Mouse (Mus musculus) CD4-positive, CD25-positive, alpha-beta regulatory T cell (primary cell): Measurements from ENCODE around the gene Bpifb6. TPM values are rescaled to one million over a fixed set of nuclear protein-coding genes. Genes with fewer than 3 reads are reported as not detected.

Experiments used
- polyA plus RNA-seq: library from polyadenylated mRNA; unstranded; fragments of 100-300 nt; shearing (Covaris generic); gene quantifications from one replicate; pipeline ENCODE4 v1.2.1, GENCODE M21; 2017

Bpifb6 gene
- not detected for polyA plus RNA-seq

GRCm38 (mm10) chr2:153900088-153900487 is at the start of gene Bpifb6:
Bpifb6 (plus strand) TSS chr2:153900388.

GRCm38 (mm10) chr2:153870984-153871383 is 29.2 kb upstream of the Bpifb6 start, which contains the start of gene Sun5:
Sun5 (minus strand) TSS chr2:153871084.

GRCm38 (mm10) chr2:153874745-153875144 is 25.4 kb upstream of the Bpifb6 start, which contains the start of gene Bpifb2:
Bpifb2 (plus strand) TSS chr2:153875045.

GRCm38 (mm10) chr2:153917930-153918329 is 17.7 kb downstream of the Bpifb6 start, which contains the start of gene Bpifb3:
Bpifb3 (plus strand) TSS chr2:153918230.

DNA sequence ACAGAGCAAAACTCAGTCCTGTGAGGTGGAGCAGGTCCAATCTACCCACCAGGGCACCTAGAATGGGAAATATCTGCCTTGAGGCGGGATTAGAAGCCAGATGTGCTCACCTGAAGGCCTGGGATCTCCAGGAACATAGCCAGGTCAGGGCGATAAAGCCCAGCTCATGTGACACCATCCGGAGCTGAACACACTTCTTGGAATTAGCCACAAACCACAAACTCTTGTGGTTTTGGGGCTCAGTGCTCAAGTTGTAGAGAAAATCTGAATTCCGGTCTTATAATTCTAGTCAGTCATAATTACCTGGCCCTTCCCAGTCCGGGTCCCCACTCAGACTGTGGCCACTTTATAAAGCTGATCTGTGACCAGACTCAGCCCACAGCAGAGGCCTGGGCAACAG is 37.7 kb downstream of the Bpifb6 start, which contains the start of gene Bpifb4:
Gene Bpifb4, plus strand, starts transcription at position 370 of the 400 bp plus-strand sequence.

Other genes with a start within 250 kb of the Bpifb6 start
- gene Dnmt3c, start 203.7 kb upstream of the Bpifb6 start, polyA plus RNA-seq = not detected
- 194 TPM for gene Mapre1, start 159.1 kb upstream of the Bpifb6 start, polyA plus RNA-seq
- gene Efcab8, start 120.5 kb upstream of the Bpifb6 start, polyA plus RNA-seq = 0.17 TPM
- gene Sun5, start 29.3 kb upstream of the Bpifb6 start, polyA plus RNA-seq = not detected
- gene Bpifb2, start 25.3 kb upstream of the Bpifb6 start, polyA plus RNA-seq = not detected
- not detected for gene Bpifb3, start 17.8 kb downstream of the Bpifb6 start, polyA plus RNA-seq
- not detected for gene Bpifb4, start 37.8 kb downstream of the Bpifb6 start, polyA plus RNA-seq
- gene Bpifa6, start 74.6 kb downstream of the Bpifb6 start, polyA plus RNA-seq = not detected
- gene Bpifa2, start 107.9 kb downstream of the Bpifb6 start, polyA plus RNA-seq = 341 TPM
- gene Bpifa3, start 229.9 kb downstream of the Bpifb6 start, polyA plus RNA-seq = not detected
- not detected for gene Bpifa1, start 242.5 kb downstream of the Bpifb6 start, polyA plus RNA-seq